Mouse (Mus musculus) CD4-positive, CD25-positive, alpha-beta regulatory T cell, adult 4 months (primary cell): ENCODE results near the gene Tnfsf8. TPM values are rescaled to one million over a fixed set of nuclear protein-coding genes. Genes with fewer than 3 reads are reported as not detected.
A peak's percentile ranks its signal among the peaks of the same experiment; 100 is the strongest.

Source experiments
- ATAC-seq: one replicate; pipeline ENCODE4 v1.8.0; 2017
- polyA plus RNA-seq, 2 experiments: library from polyadenylated mRNA; unstranded; fragments of 100-300 nt; shearing (Covaris generic); gene quantifications; one replicate each; pipeline ENCODE4 v1.2.1; 2017

Gene Tnfsf8
- polyA plus RNA-seq, 2 experiments from 2014 or later, result 55.6 to 63.7 TPM

DNA sequence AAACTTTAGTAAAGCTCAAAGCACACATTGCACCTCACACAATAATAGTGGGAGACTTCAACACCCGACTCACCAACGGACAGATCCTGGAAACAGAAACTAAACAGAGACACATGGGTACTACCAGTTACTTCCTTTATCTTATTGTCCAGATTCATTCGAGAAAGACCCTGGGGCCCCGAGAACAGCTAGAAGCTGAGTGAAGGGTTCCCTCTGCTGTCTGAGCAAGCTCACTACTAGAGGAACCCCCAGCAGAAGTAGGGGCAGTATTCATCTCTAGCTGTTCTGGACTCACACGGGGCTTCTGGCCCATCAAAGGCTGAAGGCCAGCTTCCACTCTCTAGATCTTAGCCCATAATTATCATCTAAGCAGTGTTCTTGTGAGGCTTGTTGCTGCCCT, 20.7 kb downstream of the Tnfsf8 start:
- ATAC-seq, result peak; percentile 40

DNA sequence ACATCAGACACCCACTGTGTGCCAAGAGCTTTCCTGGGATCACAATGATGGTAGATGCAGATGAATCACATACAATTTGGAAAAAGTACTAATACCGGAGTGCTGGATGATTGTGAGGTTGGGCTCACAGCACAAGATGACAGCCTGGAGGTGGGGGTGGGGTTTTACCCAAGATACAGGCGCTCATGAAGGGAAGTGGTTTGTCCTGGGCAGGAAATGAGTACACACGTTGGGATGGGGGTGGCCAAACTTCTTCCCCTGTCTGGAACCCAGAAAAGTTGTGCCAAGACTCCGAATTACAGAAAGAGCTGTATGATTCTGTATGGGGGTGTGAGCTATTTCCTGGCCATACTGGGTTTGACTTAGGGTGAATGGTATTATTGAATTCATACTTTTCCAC, 38.0 kb downstream of the Tnfsf8 start:
- ATAC-seq, result peak; percentile 90

DNA sequence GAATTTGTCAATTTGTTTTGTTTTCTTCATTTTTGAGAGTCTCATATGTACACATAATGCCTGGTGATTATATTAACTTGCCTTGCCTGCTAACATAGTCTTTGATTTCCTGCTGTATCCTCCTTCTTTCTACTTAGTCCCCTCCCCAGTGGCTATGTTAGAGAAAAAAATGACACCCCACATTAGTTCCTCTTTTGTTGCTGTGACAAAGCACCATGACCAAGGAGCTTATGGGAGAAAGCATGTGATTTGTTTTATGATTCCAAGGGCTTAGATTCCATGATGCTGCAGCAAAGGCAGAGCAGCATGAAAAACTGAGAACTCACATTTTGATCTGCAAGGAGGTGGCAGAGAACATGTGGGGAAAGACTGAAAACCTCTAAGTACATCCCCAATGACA, 43.6 kb downstream of the Tnfsf8 start:
- ATAC-seq, result no peak

DNA sequence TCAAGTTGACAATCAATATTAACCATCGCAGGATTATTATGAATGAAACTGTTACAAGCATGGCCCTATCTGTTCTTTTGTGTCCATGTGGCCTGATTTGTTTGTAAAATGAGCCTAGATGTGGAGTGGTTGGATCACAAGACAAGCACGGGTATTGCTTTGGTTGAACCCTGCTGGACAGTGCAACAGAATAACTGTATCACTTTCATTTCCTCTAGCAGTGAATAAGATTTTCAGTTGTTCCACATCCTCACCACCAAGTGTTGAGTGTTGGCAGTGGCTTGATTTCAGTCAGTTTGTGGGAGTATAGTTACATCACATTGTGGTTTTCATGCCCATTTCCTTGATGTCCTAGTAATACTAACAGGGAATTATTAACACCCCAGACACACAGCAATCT, 45.5 kb downstream of the Tnfsf8 start:
- no peak for ATAC-seq

DNA sequence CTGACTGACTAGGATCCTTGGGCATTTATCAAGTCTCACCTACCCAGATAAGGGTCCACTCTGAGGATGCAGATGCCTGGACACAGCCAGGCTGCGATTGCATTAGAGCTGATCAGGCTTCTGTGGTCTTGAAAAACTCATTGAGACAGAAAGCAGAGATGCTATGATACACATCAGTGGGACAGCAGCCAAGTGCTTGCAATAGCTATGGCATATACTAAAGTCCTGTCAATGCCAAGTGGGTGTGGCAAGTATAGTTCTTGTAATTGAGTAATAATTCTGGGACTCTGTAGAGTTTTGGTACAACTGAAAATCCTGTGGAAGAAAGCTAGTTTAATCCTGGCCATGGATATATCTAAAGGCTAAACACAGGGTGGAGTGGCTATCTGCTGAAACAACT, 63.1 kb downstream of the Tnfsf8 start:
- no peak for ATAC-seq

DNA sequence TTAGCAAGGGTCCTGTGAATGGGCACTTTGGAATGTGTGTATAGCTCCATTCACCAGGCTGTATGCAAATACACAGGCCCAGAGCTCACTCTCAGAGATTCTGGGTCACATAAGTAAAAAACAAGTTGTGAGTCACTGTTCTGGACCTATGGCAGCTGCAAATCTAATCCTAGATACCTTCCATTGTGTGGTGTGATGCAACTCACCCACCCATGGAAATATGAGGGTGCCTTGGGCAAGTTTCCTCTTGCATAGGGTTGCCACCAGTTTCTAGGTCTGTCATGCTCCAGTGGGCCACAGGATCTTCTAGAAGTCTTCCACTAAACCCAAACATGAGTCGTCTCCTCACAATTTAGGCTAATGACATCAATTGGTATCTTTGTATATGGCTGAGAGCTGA, 64.6 kb downstream of the Tnfsf8 start:
- no peak for ATAC-seq

DNA sequence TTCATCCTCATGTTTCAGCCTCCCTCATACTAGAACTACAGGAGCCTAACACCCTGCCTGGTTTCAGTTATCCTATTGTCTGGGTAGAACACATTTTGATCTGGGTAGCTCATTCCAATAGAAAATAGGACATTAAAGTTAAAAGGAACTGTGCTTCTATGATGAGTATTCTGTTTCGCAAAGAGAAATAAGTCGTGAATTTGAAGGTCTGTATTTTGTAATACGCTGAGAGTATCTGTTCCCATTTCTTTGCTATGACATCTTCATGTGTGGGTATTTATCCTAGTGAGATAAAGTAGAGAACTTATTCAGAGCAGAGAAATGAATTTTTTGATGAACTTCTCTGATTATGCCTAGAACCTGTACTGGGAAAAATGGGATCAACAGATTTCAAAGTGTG, 68.8 kb downstream of the Tnfsf8 start:
- no peak for ATAC-seq

DNA sequence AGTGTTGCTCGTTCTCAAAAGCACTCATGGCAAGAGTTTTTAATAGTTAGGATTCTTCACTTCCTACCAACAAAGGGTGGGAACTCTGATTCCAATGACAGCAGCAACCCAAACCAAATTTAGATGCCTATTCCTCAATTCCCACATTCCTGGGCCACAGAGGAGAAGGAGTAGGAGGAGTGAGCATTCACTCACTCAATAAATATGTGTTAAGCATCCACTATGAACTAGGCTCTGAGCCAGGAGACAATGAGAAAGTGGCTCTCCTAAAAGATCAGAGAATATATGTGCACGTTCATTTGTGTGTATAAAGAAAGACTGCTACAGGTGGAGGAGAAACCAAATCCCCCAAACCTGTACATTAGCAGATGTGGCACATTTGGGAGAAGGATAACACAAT, 75.7 kb downstream of the Tnfsf8 start:
- no peak for ATAC-seq

DNA sequence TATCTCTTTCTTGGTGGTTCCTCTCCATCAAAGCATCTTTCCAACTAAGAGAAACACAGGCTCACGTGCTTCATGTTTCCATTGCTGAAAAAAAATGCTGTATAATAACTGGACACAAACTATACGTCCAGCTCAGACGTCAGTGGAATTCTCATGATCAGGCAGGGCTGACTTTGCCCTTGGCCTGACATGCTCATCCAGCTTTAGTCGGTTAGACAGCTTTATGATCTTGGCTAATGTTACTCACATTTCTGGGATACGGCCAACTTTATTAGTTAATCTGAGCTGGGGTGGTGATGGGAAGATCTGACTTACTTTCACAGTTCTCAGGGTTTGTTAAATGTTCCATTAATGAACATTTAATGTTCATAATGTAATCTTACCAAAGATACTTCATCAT, 77.3 kb downstream of the Tnfsf8 start:
- no peak for ATAC-seq

DNA sequence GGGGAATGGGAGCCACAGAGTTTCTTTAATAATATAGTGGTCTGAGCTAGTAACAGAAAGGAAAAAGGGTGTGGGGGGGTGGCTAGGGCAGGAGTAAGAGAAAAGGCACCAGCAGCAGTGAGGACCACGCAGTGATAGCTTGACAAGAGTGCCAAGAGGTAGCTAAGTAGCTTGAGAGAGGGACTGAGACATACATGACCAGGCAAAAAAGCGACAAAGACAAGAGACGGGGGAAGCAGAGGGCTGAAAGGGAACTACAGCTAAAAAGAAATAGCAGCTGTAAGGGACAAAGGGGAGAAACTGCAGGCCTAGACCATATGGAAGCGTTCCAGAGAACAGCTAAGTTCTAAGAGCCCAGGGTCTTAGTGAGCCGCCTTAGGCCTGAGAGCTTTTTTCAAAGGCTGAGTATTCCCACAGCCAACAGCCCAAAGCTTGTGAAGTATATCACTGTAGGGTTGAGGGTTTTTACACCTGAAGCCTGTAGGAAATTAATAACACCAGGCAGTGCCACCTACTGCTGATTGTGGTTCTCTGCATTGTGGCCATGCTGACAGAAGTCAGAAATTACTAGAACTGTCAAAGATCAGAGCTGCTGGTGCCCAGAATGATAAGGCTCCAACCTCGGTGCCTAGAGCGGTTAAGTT, 78.1 kb downstream of the Tnfsf8 start:
- no peak for ATAC-seq

Other genes starting within 250 kb of the Tnfsf8 start
- not detected for gene Tex48, start 238.9 kb downstream of the Tnfsf8 start, polyA plus RNA-seq
- under 1 TPM in 1 of 2 experiments, not detected in 1; 0.67 TPM for gene Gm11214, start 198.0 kb downstream of the Tnfsf8 start, polyA plus RNA-seq
- under 1 TPM; 0.18 to 0.38 TPM for gene Tnfsf15, start 116.2 kb downstream of the Tnfsf8 start, polyA plus RNA-seq
- gene Tnc, start 185.7 kb upstream of the Tnfsf8 start, polyA plus RNA-seq, result under 1 TPM; 0.11 to 0.16 TPM